Mouse (Mus musculus) G1E (cell line): ENCODE results near the gene Grik2. TPM values are rescaled to one million over a fixed set of nuclear protein-coding genes. Genes with fewer than 3 reads are reported as not detected.
"Not testable (repeated sequence)": the region's sequence is repeated elsewhere in the genome, so short reads cannot be mapped to it uniquely, and the experiment has no call there.

Experiments used
- ATAC-seq: 2 replicates; pipeline ENCODE4 v1.8.0; 2016; ENCODE audit warnings: mild to moderate bottlenecking; ENCODE audit not compliant: insufficient number of reproducible peaks, poor library complexity, low FRiP score, severe bottlenecking; ENCODE audit errors: extremely low read depth
- DNase-seq: peaks from one replicate; pipeline ENCODE4 v3.0.0; 2012; ENCODE audit warnings: low spot score
- H3K27me3 ChIP-seq: 2 replicates; pipeline ENCODE4 v1.6.1; 2012; ENCODE audit warnings: mild to moderate bottlenecking, low read length, inconsistent platforms; ENCODE audit not compliant: insufficient read depth
- H3K36me3 ChIP-seq: replicated peaks from 2 replicates; pipeline ENCODE3; 2012; ENCODE audit warnings: mild to moderate bottlenecking, inconsistent platforms
- H3K4me1 ChIP-seq: 2 replicates; pipeline ENCODE4 v1.6.1; 2012; ENCODE audit warnings: low read depth, low read length, inconsistent platforms, mixed read lengths; ENCODE audit not compliant: insufficient read depth
- H3K4me3 ChIP-seq: 2 replicates; pipeline ENCODE4 v1.5.1; 2012; ENCODE audit warnings: low read depth, mild to moderate bottlenecking, inconsistent platforms, low read length, moderate library complexity, mixed read lengths
- H3K9me3 ChIP-seq: replicated peaks from 2 replicates; pipeline ENCODE4 v1.6.1; 2012; ENCODE audit warnings: inconsistent platforms
- CTCF ChIP-seq: IDR thresholded peaks from 2 replicates; pipeline ENCODE4 v1.5.1; 2012; ENCODE audit warnings: low read depth, low read length, inconsistent platforms, mixed read lengths
- GATA1 ChIP-seq: IDR thresholded peaks from 2 replicates; pipeline ENCODE4 v1.6.1; 2012; ENCODE audit warnings: borderline replicate concordance, low read length, inconsistent platforms, mixed read lengths
- GATA2 ChIP-seq: IDR thresholded peaks from 2 replicates; pipeline ENCODE4 v1.6.1; 2012; ENCODE audit warnings: low read depth, low read length, inconsistent platforms, borderline replicate concordance
- POLR2AphosphoS5 ChIP-seq: IDR thresholded peaks from 2 replicates; pipeline ENCODE4 v1.6.1; 2012; ENCODE audit warnings: low read depth, low read length, inconsistent platforms; ENCODE audit not compliant: insufficient replicate concordance
- TAL1 ChIP-seq: conservative IDR thresholded peaks from 2 replicates; pipeline ENCODE4 v1.6.1; 2012; ENCODE audit warnings: low read depth, low read length, inconsistent platforms, mixed read lengths
- polyA plus RNA-seq: library from polyadenylated mRNA; stranded (reverse); fragments of >175 nt; gene quantifications from 2 replicates; pipeline ENCODE4 v1.2.3, GENCODE M21; 2012
- total RNA-seq, 2 experiments: library from RNA; stranded (forward) in 1 of 2; stranded (reverse) in 1 of 2; fragments of 200-1000 nt in 1 of 2; fragments of >200 nt in 1 of 2; fragmentation: Nextera tagmentation in 1 of 2; gene quantifications; 2 replicates each; pipeline ENCODE4 v1.2.3; 2014 to 2017

Grik2 gene
- total and polyA plus RNA-seq, 3 experiments, result 0.05 TPM; not detected in 2

DNA sequence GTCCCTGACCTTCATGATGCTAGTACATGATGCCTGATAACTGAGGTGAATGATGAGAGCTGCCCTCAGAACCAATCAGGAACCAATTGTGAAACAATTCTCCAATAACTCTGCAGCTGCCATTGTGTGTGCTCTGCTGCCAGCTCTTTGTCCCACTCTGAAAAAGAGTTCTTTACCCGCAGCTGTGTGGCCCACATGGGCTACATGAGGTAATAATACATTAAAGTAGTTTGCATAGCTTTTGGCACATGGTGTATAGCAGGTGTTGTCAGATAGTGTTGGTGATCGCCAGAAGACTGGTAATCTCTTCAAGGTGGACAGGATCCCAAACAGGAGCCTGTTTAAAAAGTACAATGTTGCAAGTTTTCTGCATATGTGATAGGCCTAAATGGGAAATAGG, 351.5 kb downstream of the Grik2 start:
- DNase-seq, result no peak
- H3K27me3 ChIP-seq, result no peaks in the 10 kb centered on the region
- no peaks in the 10 kb centered on the region for H3K36me3 ChIP-seq
- H3K9me3 ChIP-seq, result no peaks in the 10 kb centered on the region
- ATAC-seq, result no peak
- TF ChIP-seq TAL1, result no peak
- TF ChIP-seq CTCF, result no peak
- no peak for TF ChIP-seq GATA2
- no peak for TF ChIP-seq GATA1
- no peak for TF ChIP-seq POLR2AphosphoS5
- no peaks in the 10 kb centered on the region for H3K4me1 ChIP-seq
- H3K4me3 ChIP-seq, result no peak overlapping the region

DNA sequence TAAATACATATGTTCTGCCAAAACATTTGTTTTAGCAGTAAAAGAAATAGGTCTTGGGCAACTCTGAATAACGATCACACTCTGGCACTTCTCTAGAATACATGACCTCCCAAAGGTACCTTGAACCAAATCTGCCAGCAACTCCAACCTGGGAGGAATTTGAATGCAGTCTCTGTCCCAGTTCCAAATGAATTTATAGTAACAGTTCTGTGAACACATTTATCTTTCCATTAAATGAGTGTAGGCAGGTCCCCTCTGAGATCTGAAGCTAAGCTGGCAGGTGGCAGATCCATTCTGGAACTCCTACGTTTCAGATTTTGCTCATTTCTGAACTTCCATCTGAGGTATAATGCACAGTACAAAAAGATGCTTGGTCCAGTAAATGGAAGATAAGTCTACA, 352.3 kb downstream of the Grik2 start:
- DNase-seq (no peak), ATAC-seq (no peak)
- TF ChIP-seq GATA1, result no peak
- H3K27me3 ChIP-seq, result no peaks in the 10 kb centered on the region
- no peak overlapping the region for H3K4me3 ChIP-seq
- no peaks in the 10 kb centered on the region for H3K36me3 ChIP-seq
- H3K9me3 ChIP-seq, result no peaks in the 10 kb centered on the region
- no peaks in the 10 kb centered on the region for H3K4me1 ChIP-seq

DNA sequence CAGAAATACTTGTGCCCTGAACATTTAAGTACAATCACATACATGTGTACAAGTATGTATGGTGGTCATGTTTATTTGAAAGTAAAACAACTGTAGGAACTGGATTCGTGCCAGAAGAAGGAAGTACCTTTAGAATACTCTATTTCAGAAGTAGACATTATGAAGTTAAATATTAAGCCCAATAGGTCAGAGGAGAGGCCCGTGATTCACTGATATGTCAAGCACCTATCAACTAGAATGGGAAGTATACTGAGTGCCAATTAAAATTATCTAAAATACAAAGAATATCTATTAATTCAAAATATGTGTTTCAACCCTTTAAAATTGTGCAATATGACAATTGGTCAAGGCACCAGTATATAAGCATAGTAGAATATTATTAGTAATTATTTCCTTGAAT, 355.7 kb downstream of the Grik2 start:
- TF ChIP-seq GATA1, result no peak
- no peak for TF ChIP-seq GATA2
- TF ChIP-seq TAL1, result no peak
- no peak for TF ChIP-seq CTCF
- TF ChIP-seq POLR2AphosphoS5, result no peak
- no peaks in the 10 kb centered on the region for H3K36me3 ChIP-seq
- no peak overlapping the region for H3K4me3 ChIP-seq
- no peak for DNase-seq
- no peaks in the 10 kb centered on the region for H3K9me3 ChIP-seq
- no peaks in the 10 kb centered on the region for H3K4me1 ChIP-seq
- no peaks in the 10 kb centered on the region for H3K27me3 ChIP-seq
- no peak for ATAC-seq

DNA sequence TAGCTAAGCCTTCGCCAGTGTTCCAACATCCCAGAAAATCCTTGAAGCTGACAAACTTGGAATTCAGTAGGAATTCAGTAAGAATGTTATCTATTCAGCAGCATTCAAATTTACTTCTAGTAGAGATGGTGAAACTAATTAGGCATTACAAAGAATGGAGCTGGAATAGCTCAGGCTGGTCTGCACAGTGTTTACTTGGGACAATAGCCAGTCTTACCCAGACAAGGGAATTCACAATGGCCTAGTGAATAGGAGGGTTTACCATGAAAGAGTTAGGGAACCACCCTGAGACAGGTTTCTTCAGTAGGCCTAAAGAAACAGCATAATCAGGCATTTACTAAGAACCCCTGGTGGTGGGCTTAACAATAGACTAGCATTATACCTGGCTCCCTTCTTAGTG, 371.4 kb downstream of the Grik2 start:
- not testable (repeated sequence) for H3K27me3 ChIP-seq, DNase-seq, ATAC-seq

DNA sequence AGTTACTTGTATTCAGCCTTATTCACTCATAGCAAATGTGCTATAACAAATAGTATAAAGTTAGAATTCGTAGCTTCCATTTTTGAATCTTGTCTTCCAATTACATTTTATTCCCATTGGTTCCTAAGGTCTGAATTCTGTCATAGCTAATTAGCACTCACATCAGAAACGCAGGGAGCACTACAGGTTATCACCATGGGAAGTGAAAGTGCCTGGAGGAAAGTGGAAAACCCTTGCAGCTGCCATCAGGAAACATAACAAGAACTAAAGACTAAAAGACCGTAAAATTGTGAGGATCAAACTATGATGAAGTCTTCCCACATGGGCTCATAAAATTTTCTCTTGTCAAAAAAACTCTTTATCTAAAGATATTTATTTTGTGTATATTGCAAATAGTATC, 405.6 kb downstream of the Grik2 start:
- ATAC-seq (no peak), DNase-seq (no peak)
- TF ChIP-seq GATA2 (no peak), POLR2AphosphoS5 (no peak), CTCF (no peak), GATA1 (no peak), TAL1 (no peak)
- Histone ChIP-seq H3K36me3 (no peaks in the 10 kb centered on the region), H3K9me3 (no peaks in the 10 kb centered on the region), H3K4me1 (no peaks in the 10 kb centered on the region), H3K27me3 (no peaks in the 10 kb centered on the region), H3K4me3 (no peak overlapping the region)

More for the DNA sequence above, 371.4 kb downstream of the Grik2 start:
- H3K36me3 ChIP-seq, H3K9me3 ChIP-seq, H3K4me1 ChIP-seq, H3K4me3 ChIP-seq: not testable (repeated sequence)

DNA sequence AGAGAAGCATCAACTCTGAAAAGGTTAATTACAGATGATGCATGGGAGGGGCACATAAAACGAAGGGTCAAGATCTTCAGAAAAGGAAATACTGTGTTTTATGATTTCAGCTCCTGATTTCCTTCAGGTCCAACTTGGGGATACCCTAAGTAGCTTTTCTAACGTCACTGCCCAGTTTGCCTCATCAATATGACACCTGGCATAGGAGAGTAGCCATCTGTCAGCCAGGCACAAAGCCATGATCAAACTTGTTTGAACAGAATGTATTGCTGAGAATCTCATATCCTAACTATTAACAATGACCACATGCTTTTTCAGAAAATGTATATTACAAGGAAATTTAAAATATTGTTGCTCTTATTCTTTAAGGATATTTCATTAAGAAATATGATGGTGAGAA, 406.7 kb downstream of the Grik2 start:
- DNase-seq (no peak), ATAC-seq (no peak)
- H3K9me3 ChIP-seq, result no peaks in the 10 kb centered on the region
- no peaks in the 10 kb centered on the region for H3K27me3 ChIP-seq
- no peaks in the 10 kb centered on the region for H3K36me3 ChIP-seq
- H3K4me1 ChIP-seq, result no peaks in the 10 kb centered on the region
- TF ChIP-seq GATA1 (no peak), CTCF (no peak), TAL1 (no peak), POLR2AphosphoS5 (no peak), GATA2 (no peak)
- no peak overlapping the region for H3K4me3 ChIP-seq

DNA sequence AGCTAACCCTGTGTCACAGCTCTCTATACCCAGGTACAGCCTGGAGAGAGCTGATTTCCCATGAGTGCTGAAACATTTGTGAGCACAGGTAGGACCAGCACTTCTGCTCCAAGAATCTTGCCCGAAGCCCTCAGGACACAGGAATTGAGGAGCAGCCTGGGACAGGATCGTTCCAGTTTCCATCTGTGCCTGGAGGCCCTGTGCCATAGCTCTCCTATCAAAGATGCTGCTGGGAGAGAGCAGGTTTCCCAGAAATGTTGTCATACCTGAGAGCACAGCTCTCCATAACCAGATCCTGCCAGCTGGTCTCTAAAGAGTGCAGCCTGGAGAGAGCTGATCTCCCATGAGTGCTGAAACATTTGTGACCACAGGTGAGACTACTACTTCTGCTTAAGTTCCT, 420.0 kb downstream of the Grik2 start:
- H3K36me3 ChIP-seq, result no peaks in the 10 kb centered on the region
- ATAC-seq (no peak), DNase-seq (no peak)
- no peaks in the 10 kb centered on the region for H3K27me3 ChIP-seq
- no peak overlapping the region for H3K4me3 ChIP-seq
- TF ChIP-seq TAL1 (no peak), POLR2AphosphoS5 (no peak), GATA2 (no peak), GATA1 (no peak), CTCF (no peak)
- H3K9me3 ChIP-seq, result no peaks in the 10 kb centered on the region
- H3K4me1 ChIP-seq, result no peaks in the 10 kb centered on the region
